Mouse (Mus musculus) E14TG2a.4 (cell line): ENCODE measurements around the gene Crtc1.

Experiments
- CTCF ChIP-seq: conservative IDR thresholded peaks from 2 replicates; pipeline ENCODE4 v1.5.1; 2014; ENCODE audit warnings: low read length
- POU5F1 ChIP-seq: IDR thresholded peaks from 2 replicates; pipeline ENCODE4 v1.6.1; 2014; ENCODE audit warnings: low read length, borderline replicate concordance

DNA sequence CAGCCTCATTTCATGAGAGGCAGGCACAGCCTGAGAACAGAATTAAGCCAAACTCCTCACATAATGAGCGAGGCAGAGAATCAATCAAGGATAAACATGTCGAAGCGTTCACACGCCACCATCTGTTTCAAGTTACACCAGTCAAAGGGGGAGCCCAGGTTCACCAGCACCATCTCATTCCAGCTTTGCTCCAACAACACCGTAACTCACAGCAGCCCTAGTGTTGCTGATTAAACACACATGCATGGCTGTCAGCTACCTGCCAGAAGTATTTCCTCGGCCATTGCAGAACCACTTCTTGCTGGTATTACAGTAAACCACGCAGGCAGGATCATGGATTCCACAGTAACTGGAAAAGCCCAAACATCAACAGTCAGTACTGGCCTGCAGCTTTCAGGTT is 96.3 kb downstream of the Crtc1 start:
- no peak for TF ChIP-seq CTCF
- TF ChIP-seq POU5F1: no peak
